Mouse (Mus musculus): Measurements from ENCODE around the gene Ocln.
A peak's percentile ranks its signal among the peaks of the same experiment; 100 is the strongest.

Gene Ocln

GRCm38 (mm10) chr13:100552369-100553041, at the start of gene Ocln:
Ocln (minus strand) TSS chr13:100552718.
- peak; percentile 79 for DNase-seq (ENCODE audit: low spot score)

GRCm38 (mm10) chr13:100601034-100601433, 48.5 kb upstream of the Ocln start:
- peak; percentile 46 for DNase-seq (ENCODE audit: low spot score)

- DNase-seq (ENCODE audit: low spot score): peak; percentile 41
These were observed 47.8 kb upstream of the Ocln start for GRCm38 (mm10) chr13:100600317-100600716.

- no peak for DNase-seq (ENCODE audit: low spot score)
These were observed 44.8 kb upstream of the Ocln start for GRCm38 (mm10) chr13:100597284-100597683.

GRCm38 (mm10) chr13:100595552-100595885, 43.0 kb upstream of the Ocln start:
- no peak for DNase-seq (ENCODE audit: low spot score)

GRCm38 (mm10) chr13:100594838-100595551, 42.5 kb upstream of the Ocln start:
- DNase-seq (ENCODE audit: low spot score): no peak

- DNase-seq (ENCODE audit: low spot score): no peak
These were observed 41.7 kb upstream of the Ocln start for GRCm38 (mm10) chr13:100594041-100594792.

- DNase-seq (ENCODE audit: low spot score): no peak
These were observed 36.1 kb upstream of the Ocln start for GRCm38 (mm10) chr13:100588646-100589045.

GRCm38 (mm10) chr13:100582144-100582543, 29.6 kb upstream of the Ocln start:
- peak; percentile 20 for DNase-seq (ENCODE audit: low spot score)

GRCm38 (mm10) chr13:100581701-100582100, 29.2 kb upstream of the Ocln start:
- no peak for DNase-seq (ENCODE audit: low spot score)

GRCm38 (mm10) chr13:100579951-100580350, 27.4 kb upstream of the Ocln start:
- DNase-seq (ENCODE audit: low spot score): no peak

GRCm38 (mm10) chr13:100579220-100579619, 26.7 kb upstream of the Ocln start:
- no peak for DNase-seq (ENCODE audit: low spot score)

- no peak for DNase-seq (ENCODE audit: low spot score)
These were observed 23.4 kb upstream of the Ocln start for GRCm38 (mm10) chr13:100575950-100576349.

- DNase-seq (ENCODE audit: low spot score): no peak
These were observed 18.2 kb upstream of the Ocln start for GRCm38 (mm10) chr13:100570713-100571112.

GRCm38 (mm10) chr13:100568359-100568758, 15.8 kb upstream of the Ocln start:
- no peak for DNase-seq (ENCODE audit: low spot score)

GRCm38 (mm10) chr13:100559449-100559848, 6.9 kb upstream of the Ocln start:
- no peak for DNase-seq (ENCODE audit: low spot score)

- no peak for DNase-seq (ENCODE audit: low spot score)
These were observed 4.5 kb upstream of the Ocln start for GRCm38 (mm10) chr13:100557011-100557410.

- no peak for DNase-seq (ENCODE audit: low spot score)
These were observed 522 bp upstream of the Ocln start for GRCm38 (mm10) chr13:100553042-100553437.

GRCm38 (mm10) chr13:100552009-100552368, 529 bp downstream of the Ocln start:
- DNase-seq (ENCODE audit: low spot score): peak; percentile 9

GRCm38 (mm10) chr13:100551371-100552008, 1.0 kb downstream of the Ocln start:
- peak; percentile 41 for DNase-seq (ENCODE audit: low spot score)

- no peak for DNase-seq (ENCODE audit: low spot score)
These were observed 5.2 kb downstream of the Ocln start for GRCm38 (mm10) chr13:100547269-100547668.

GRCm38 (mm10) chr13:100545510-100545909, 7.0 kb downstream of the Ocln start:
- DNase-seq (ENCODE audit: low spot score): no peak

Measured in urinary bladder, postnatal 14 days (tissue).